Mouse (Mus musculus): ENCODE results near the gene Xylt2. TPM values are rescaled to one million over a fixed set of nuclear protein-coding genes. Genes with fewer than 3 reads are reported as not detected.

The Xylt2 gene
- total RNA-seq, 2 experiments from 2014 or later = 23.1 to 25.8 TPM

DNA sequence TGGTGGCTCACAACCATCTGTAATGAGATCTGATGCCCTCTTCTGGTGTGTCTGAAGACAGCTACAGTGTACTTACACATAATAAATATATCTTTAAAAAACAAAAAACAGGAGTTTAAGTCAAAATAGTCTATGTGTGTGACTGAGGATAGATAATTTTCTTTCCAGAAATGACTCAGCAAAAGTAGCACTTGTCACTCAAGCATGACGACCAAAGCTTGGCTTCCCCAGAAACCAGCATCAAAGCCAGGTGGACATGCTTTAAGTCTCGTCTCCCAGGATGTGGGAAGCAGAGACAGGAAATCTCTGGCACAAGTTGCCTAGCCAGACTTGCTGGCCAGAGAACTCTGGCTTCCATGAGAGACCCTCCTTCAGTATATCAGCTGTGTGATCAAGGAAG is 55.2 kb downstream of the Xylt2 start:
- DNase-seq (ENCODE audit: low spot score in 2 of 2) = no peak
- intact Hi-C loops (cut with DNase I) = no loop called here

DNA sequence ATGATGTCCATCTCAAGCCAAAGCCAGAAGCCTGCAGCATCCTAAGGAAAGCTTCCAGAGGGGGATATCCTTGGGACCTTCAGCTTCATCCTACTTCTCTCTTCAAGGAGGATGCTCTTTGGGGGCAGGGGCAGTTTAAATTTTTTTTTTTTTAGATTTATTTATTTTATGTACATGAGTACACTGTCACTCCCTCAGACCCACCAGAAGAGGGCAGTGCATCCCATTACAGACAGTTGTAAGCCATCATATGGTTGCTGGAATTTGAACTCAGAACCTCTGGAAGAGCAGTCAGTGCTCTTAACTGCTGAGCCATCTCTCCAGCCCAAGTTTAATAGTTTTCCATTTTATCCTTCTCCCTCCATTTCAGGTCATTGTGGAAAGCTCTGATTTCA is 55.9 kb downstream of the Xylt2 start:
- no peak for DNase-seq (ENCODE audit: low spot score in 2 of 2)
- intact Hi-C loops (cut with DNase I) = no loop called here

DNA sequence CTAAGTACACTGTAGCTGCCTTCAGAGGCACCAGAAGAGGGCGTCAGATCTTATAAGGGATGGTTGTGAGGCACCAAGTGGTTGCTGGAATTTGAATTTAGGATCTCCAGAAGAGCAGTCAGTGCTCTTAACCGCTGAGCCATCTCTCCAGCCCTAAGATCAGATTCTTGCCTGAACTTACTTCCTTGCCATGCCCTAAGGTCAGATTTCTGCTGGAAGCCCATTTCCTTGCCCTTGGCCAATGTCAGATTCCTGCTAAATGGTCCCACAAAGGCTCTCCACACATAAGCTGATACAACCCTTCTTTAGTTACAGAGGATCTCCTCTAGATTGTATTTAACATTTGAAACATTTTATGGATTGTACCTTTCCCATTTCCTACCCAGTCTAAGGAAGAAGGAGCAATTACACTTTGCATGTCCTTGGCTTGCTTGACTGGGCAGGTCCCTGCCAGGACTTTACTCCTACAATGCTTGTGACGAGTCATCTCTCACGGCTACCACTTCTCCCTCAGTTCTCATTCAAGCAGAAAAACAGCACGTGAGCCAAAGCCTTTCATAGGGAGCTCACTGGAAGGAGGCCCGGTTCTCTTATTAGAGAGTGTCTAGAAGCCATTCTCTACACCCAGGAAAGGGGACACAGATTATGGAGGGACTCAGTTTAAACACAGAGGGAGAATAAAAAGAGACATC is 56.4 kb downstream of the Xylt2 start:
- DNase-seq (ENCODE audit: low spot score in 2 of 2) = no peak
- intact Hi-C loops (cut with DNase I) = no loop called here

DNA sequence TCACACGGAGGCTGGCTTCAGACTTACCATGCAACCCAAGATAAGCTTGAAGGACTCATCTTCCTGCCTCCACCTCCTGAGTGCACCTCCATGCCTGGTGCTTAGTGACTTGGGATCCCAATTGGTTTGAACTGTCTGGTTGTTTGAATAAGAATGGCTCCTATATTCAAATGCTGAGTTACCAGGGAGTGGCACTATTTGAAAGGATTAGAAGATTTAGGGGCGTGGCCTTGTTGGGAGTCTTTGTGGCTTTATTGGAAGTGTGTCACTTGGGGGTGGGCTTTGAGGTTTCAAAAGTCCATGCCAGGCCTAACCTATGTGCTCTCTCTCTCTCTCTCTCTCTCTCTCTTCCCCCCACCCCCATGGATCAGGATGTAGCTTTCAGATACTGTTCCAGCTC is 59.7 kb downstream of the Xylt2 start:
- no peak for DNase-seq (ENCODE audit: low spot score in 2 of 2)
- intact Hi-C loops (cut with DNase I) = no loop called here

DNA sequence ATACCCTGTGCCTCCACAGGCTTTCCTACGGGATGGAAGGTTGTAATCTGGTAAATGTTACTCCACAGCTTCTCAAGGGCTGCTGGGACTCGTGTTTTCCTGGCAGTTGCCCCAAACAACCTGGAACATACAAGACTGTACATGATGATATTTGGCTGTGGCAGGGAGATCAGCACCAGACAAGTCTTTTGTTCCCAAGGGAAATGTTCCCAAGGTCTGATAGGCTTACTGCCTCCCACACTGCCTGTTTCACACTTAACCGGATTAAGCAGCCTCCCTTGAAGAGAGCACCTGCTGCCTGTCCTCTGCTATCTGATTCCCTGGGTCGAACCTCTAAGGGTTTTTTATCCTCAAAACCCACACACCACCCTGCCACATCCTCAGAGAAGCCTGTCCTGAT is 61.8 kb downstream of the Xylt2 start:
- DNase-seq (ENCODE audit: low spot score in 2 of 2) = no peak

DNA sequence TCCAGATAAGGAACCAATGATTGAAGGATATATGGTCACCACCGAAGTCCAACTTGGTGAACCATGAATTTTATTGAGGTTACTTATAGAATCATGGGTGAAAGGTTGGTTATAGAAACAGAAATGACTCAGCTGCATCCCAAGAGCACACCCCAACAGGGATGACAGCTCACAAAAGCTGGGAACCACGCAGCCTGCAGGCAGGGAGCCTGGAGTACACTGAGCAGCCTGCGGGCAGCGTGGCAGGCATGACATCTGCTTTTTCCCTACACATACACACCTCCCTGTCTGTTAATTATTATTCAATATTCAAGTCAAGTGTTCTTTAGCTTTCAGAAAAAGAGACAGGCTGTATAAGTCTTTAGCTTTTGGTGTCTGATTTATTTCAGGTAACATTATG is 62.7 kb downstream of the Xylt2 start:
- no peak for DNase-seq (ENCODE audit: low spot score in 2 of 2)
- intact Hi-C loops (cut with DNase I) = no loop called here

More for the DNA sequence above, 61.8 kb downstream of the Xylt2 start:
- intact Hi-C loops (cut with DNase I) = no loop called here

Other genes starting within 250 kb of the Xylt2 start
- gene Cacna1g, start 203.3 kb downstream of the Xylt2 start, total RNA-seq (2021) = 100 to 1,000 TPM; 107 to 130 TPM
- under 1 TPM; 0.38 to 0.62 TPM for gene Spata20, start 191.3 kb downstream of the Xylt2 start, total RNA-seq (2021)
- 1 to 10 TPM in 1 of 2 experiments, under 1 TPM in 1; 0.95 to 1.3 TPM for gene Epn3, start 177.5 kb downstream of the Xylt2 start, total RNA-seq (2021)
- gene Mycbpap, start 155.8 kb downstream of the Xylt2 start, total RNA-seq (2021) = 1 to 10 TPM; 3.2 to 3.8 TPM
- gene Rsad1, start 128.3 kb downstream of the Xylt2 start, total RNA-seq (2021) = 10 to 100 TPM; 16.1 to 16.8 TPM
- under 1 TPM in 1 of 2 experiments, not detected in 1; 0.38 TPM for gene Chad, start 112.5 kb downstream of the Xylt2 start, total RNA-seq (2021)
- gene Acsf2, start 75.6 kb downstream of the Xylt2 start, total RNA-seq (2021) = 10 to 100 TPM; 16.9 to 17.2 TPM
- gene Lrrc59, start 47.7 kb downstream of the Xylt2 start, total RNA-seq (2021) = 10 to 100 TPM; 83.8 to 84.9 TPM
- gene Mrpl27, start 23.7 kb downstream of the Xylt2 start, total RNA-seq (2021) = 10 to 100 TPM; 65.2 to 72.5 TPM
- gene Eme1, start 23.6 kb downstream of the Xylt2 start, total RNA-seq (2021) = under 1 TPM; 0.21 to 0.79 TPM
- gene Gm11541, start 27.0 kb upstream of the Xylt2 start, total RNA-seq (2021) = not detected
- under 1 TPM; 0.31 to 0.38 TPM for gene Cdc34b, start 64.3 kb upstream of the Xylt2 start, total RNA-seq (2021)
- gene Tmem92, start 105.2 kb upstream of the Xylt2 start, total RNA-seq (2021) = not detected

Data from left cerebral cortex, postnatal 14 days (tissue).